Mouse (Mus musculus): ENCODE results near the gene Gramd2. TPM values are rescaled to one million over a fixed set of nuclear protein-coding genes. Genes with fewer than 3 reads are reported as not detected.

Gramd2 gene
- total RNA-seq, 1 experiment from 2014 or later: 0.52 TPM

Other genes starting within 250 kb of the Gramd2 start
- 94.2 and 107 TPM in 2 replicates for gene Arih1, start 193.5 kb upstream of the Gramd2 start, total RNA-seq (2021)
- 81.3 and 83.2 TPM in 2 replicates for gene Hexa, start 140.6 kb upstream of the Gramd2 start, total RNA-seq (2021)
- 0.82 and 1.7 TPM in 2 replicates for gene Tmem202, start 140.3 kb upstream of the Gramd2 start, total RNA-seq (2021)
- gene Celf6, start 102.2 kb upstream of the Gramd2 start, total RNA-seq (2021): 4.3 and 6.9 TPM in 2 replicates
- gene Parp6, start 62.9 kb upstream of the Gramd2 start, total RNA-seq (2021): 30.2 and 37.3 TPM in 2 replicates
- 647 and 658 TPM in 2 replicates for gene Pkm, start 23.8 kb upstream of the Gramd2 start, total RNA-seq (2021)
- gene Senp8, start 70.6 kb downstream of the Gramd2 start, total RNA-seq (2021): 5.5 and 6.6 TPM in 2 replicates
- 14.1 and 18.9 TPM in 2 replicates for gene Myo9a, start 70.8 kb downstream of the Gramd2 start, total RNA-seq (2021)

Data from adrenal gland, postnatal 14 days (tissue).